Mouse (Mus musculus) testis, adult 2 months (tissue): ENCODE measurements around the gene Rexo5.
A peak's percentile ranks its signal among the peaks of the same experiment; 100 is the strongest.

Experiments used
- CTCF ChIP-seq: fragments of 200-500 bp; IDR thresholded peaks from 2 replicates; pipeline ENCODE4 v1.5.1; 2012; ENCODE audit warnings: low read depth, mild to moderate bottlenecking, inconsistent platforms, low read length, moderate library complexity; ENCODE audit not compliant: control insufficient read depth, insufficient read depth, insufficient replicate concordance
- POLR2A ChIP-seq: fragments of 200-500 bp; IDR thresholded peaks from 2 replicates; pipeline ENCODE4 v1.6.1; 2012; ENCODE audit warnings: low read depth, mild to moderate bottlenecking, inconsistent platforms, low read length, moderate library complexity; ENCODE audit not compliant: control insufficient read depth

DNA sequence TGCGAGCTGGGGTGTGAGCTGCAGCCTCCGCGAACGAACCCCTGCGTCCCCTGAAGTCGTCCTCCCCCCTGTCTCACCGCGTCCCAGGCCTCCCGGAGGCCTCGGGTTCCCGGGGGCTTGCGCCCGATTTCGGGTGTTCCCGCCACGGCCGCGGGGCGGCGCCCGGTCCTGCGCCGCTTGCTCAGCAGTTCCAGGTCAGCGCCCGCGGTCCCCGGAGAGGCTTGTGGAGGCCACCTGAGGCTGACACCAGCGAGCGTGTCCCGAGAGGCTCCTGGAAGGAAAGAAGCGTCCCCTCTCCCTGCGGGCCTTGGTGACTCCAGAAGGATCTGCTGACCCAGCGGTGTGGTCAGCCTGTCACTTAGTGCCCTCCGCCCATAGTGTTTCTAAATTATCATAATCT, 49.5 kb upstream of the Rexo5 start:
- TF ChIP-seq CTCF (peak; percentile 13; the same call in 1 of the 2 replicates), POLR2A (no peak)
